24 mouse cellular contexts compared by ENCODE assay signal in genomic region chr19:48871601-48872000, GRCm38 (mm10).
DNase-seq lines count a peak whose midpoint lies in the region; ATAC-seq and TF ChIP-seq lines count a peak whose summit lies in the region.
"Had no signal": no experiment of that assay in that cellular context is flagged by ENCODE, and none has a peak within 500 bp of the region (broad histone marks: within the 10 kb centered on the region; RNA-seq: fewer than 3 reads in every experiment).

No protein-coding gene starts in this region.

- no peak overlapping the region for H3K4me3 ChIP-seq in kidney, embryonic 14.5 days (ENCODE audit: low read length)
- no peak overlapping the region for H3K4me3 ChIP-seq in liver, adult 2 months (ENCODE audit: insufficient read depth, low read depth, low read length)
- H3K4me3 ChIP-seq in hindbrain, embryonic 10.5 days = no peak overlapping the region
- H3K4me3 ChIP-seq: embryonic facial prominence, embryonic 12.5 days; embryonic facial prominence, embryonic 15.5 days; heart, embryonic 12.5 days; hindbrain, embryonic 13.5 days had no signal

- ATAC-seq in kidney, embryonic 14.5 days (ENCODE audit: low FRiP score, low TSS enrichment) = no peak
- ATAC-seq: CD4-positive, CD25-positive, alpha-beta regulatory T cell, adult 4 months; forebrain, embryonic 14.5 days; forebrain, postnatal 0 days; hindbrain, embryonic 16.5 days had no signal

- H3K9me3 ChIP-seq in kidney, embryonic 14.5 days (ENCODE audit: control insufficient read depth, low read length) = no peaks in the 10 kb centered on the region
- no peaks in the 10 kb centered on the region for H3K9me3 ChIP-seq in hindbrain, embryonic 10.5 days
- H3K9me3 ChIP-seq: embryonic facial prominence, embryonic 12.5 days; embryonic facial prominence, embryonic 15.5 days; heart, embryonic 12.5 days; hindbrain, embryonic 13.5 days had no signal

- no peaks in the 10 kb centered on the region for H3K36me3 ChIP-seq in kidney, embryonic 14.5 days (ENCODE audit: control insufficient read depth, insufficient read depth, low read length)
- no peaks in the 10 kb centered on the region for H3K36me3 ChIP-seq in liver, adult 2 months (ENCODE audit: control insufficient read depth, insufficient read depth, low read length)
- H3K36me3 ChIP-seq in hindbrain, embryonic 10.5 days = no peaks in the 10 kb centered on the region
- H3K36me3 ChIP-seq: embryonic facial prominence, embryonic 12.5 days; embryonic facial prominence, embryonic 15.5 days; heart, embryonic 12.5 days; hindbrain, embryonic 13.5 days had no signal

- no peak overlapping the region for H3K27ac ChIP-seq in kidney, embryonic 14.5 days (ENCODE audit: low read depth, low read length)
- no peak overlapping the region for H3K27ac ChIP-seq in liver, adult 2 months (replicated peaks; ENCODE audit: insufficient read depth, low read depth, low read length)
- no peak overlapping the region for H3K27ac ChIP-seq in hindbrain, embryonic 10.5 days
- H3K27ac ChIP-seq: embryonic facial prominence, embryonic 12.5 days; embryonic facial prominence, embryonic 15.5 days; hindbrain, embryonic 13.5 days had no signal

- no peak overlapping the region for H3K4me2 ChIP-seq in kidney, embryonic 14.5 days (replicated peaks; ENCODE audit: low read depth, low read length)
- H3K4me2 ChIP-seq: embryonic facial prominence, embryonic 12.5 days; embryonic facial prominence, embryonic 15.5 days; heart, embryonic 12.5 days; hindbrain, embryonic 13.5 days had no signal

- H3K79me2 ChIP-seq in liver, adult 2 months (ENCODE audit: control insufficient read depth, insufficient read depth, low read length) = no peaks in the 10 kb centered on the region

- H3K27me3 ChIP-seq in kidney, embryonic 14.5 days (ENCODE audit: control insufficient read depth, insufficient read depth, low read length) = no peaks in the 10 kb centered on the region
- H3K27me3 ChIP-seq in liver, adult 2 months (ENCODE audit: control insufficient read depth, insufficient read depth, low read length) = no peaks in the 10 kb centered on the region
- no peaks in the 10 kb centered on the region for H3K27me3 ChIP-seq in hindbrain, embryonic 10.5 days (ENCODE audit: insufficient read depth, poor library complexity, severe bottlenecking)
- H3K27me3 ChIP-seq: embryonic facial prominence, embryonic 12.5 days; embryonic facial prominence, embryonic 15.5 days; heart, embryonic 12.5 days; hindbrain, embryonic 13.5 days had no signal

- H3K9ac ChIP-seq in kidney, embryonic 14.5 days (ENCODE audit: low read depth, low read length) = no peak overlapping the region
- H3K9ac ChIP-seq in liver, adult 2 months (ENCODE audit: low read depth, low read length) = no peak overlapping the region
- H3K9ac ChIP-seq: embryonic facial prominence, embryonic 12.5 days; embryonic facial prominence, embryonic 15.5 days; forebrain, postnatal 0 days; heart, embryonic 12.5 days; hindbrain, embryonic 13.5 days had no signal

- peak; percentile 9 for DNase-seq in kidney, adult 18-20 months
- peak; percentile 61 for DNase-seq in liver, adult 2 months (ENCODE audit: extremely low read depth, low read depth, low spot score)
- no peak for DNase-seq in liver
- peak; percentile 19 for DNase-seq in kidney, postnatal 14 days
- no peak for DNase-seq in hindbrain, embryonic 10.5 days (ENCODE audit: low spot score)
- no peak for DNase-seq in spleen, postnatal 4 days (ENCODE audit: low spot score in 2 of 2)
- DNase-seq: adrenal gland, adult 2 months; adrenal gland, postnatal 14 days; cerebellum, adult 11 months; cerebellum, adult 2 months; cerebellum, adult 9-11 months; cerebellum, postnatal 25 days; forebrain, postnatal 0 days; gastrocnemius, postnatal 25 days; heart, adult 18-20 months; heart, postnatal 14 days had no signal

- TF ChIP-seq POLR2A in liver, adult 2 months (IDR thresholded peaks at IDR 0.05; ENCODE audit: extremely low read depth, insufficient read depth, low read length) = no peak

- no peak for TF ChIP-seq CTCF in liver, adult 2 months (IDR thresholded peaks at IDR 0.05; ENCODE audit: low read depth, low read length)

- H3K4me1 ChIP-seq in kidney, embryonic 14.5 days (ENCODE audit: control insufficient read depth, insufficient read depth, low read length) = no peaks in the 10 kb centered on the region
- H3K4me1 ChIP-seq in liver, adult 2 months (ENCODE audit: control insufficient read depth, insufficient read depth, low read length) = no peaks in the 10 kb centered on the region
- no peaks in the 10 kb centered on the region for H3K4me1 ChIP-seq in hindbrain, embryonic 10.5 days (replicated peaks)
- H3K4me1 ChIP-seq: embryonic facial prominence, embryonic 12.5 days; embryonic facial prominence, embryonic 15.5 days; heart, embryonic 12.5 days; hindbrain, embryonic 13.5 days had no signal

Comparison
In these comparisons a context has a peak if more than half of its experiments do, and no peak if none do; other contexts are left out.
1. DNase-seq: peak in kidney, adult 18-20 months (single experiment), liver, adult 2 months (single experiment) and kidney, postnatal 14 days (single experiment); none in liver (single experiment), hindbrain, embryonic 10.5 days (single experiment) and spleen, postnatal 4 days (0 of 2).